Mouse (Mus musculus) midbrain, embryonic 15.5 days (tissue): Measurements from ENCODE around the gene Myom3. TPM values are rescaled to one million over a fixed set of nuclear protein-coding genes. Genes with fewer than 3 reads are reported as not detected.
"Not testable (repeated sequence)": the region's sequence is repeated elsewhere in the genome, so short reads cannot be mapped to it uniquely, and the experiment has no call there.

Source experiments
- ATAC-seq: fragments of 200-750 bp; cut with Nextera tagmentation; replicated peaks from 2 replicates; pipeline ENCODE4 v1.8.0; 2017; ENCODE audit warnings: moderate TSS enrichment
- H3K27ac ChIP-seq: fragments of 300-500 bp; sonication (generic); 2 replicates; pipeline ENCODE4 v1.5.1; 2015; ENCODE audit warnings: mild to moderate bottlenecking, inconsistent platforms
- H3K27me3 ChIP-seq: fragments of 300-500 bp; sonication (generic); replicated peaks from 2 replicates; pipeline ENCODE4 v1.6.1; 2015; ENCODE audit warnings: inconsistent platforms
- H3K36me3 ChIP-seq: fragments of 300-500 bp; sonication (generic); replicated peaks from 2 replicates; pipeline ENCODE4 v1.6.1; 2015; ENCODE audit warnings: inconsistent platforms
- H3K4me1 ChIP-seq: fragments of 300-500 bp; sonication (generic); 2 replicates; pipeline ENCODE4 v1.6.1; 2015; ENCODE audit warnings: inconsistent platforms
- H3K4me2 ChIP-seq: fragments of 300-500 bp; sonication (generic); 2 replicates; pipeline ENCODE4 v1.6.1; 2015; ENCODE audit warnings: inconsistent platforms, mild to moderate bottlenecking, moderate library complexity
- H3K4me3 ChIP-seq: fragments of 300-500 bp; sonication (generic); 2 replicates; pipeline ENCODE4 v1.5.1; 2015; ENCODE audit warnings: mild to moderate bottlenecking, inconsistent platforms
- H3K9ac ChIP-seq: fragments of 300-500 bp; sonication (generic); 2 replicates; pipeline ENCODE4 v1.6.1; 2015; ENCODE audit warnings: mild to moderate bottlenecking, inconsistent platforms
- H3K9me3 ChIP-seq: fragments of 300-500 bp; sonication (generic); 2 replicates; pipeline ENCODE4 v1.6.1; 2016; ENCODE audit warnings: inconsistent platforms
- WGBS: fragments of 180-500 bp; shearing (Covaris S2); methylation state at CpG from one replicate; pipeline ENCODE4 v1.1.7; 2015; ENCODE audit warnings: mixed read lengths; 5-methylcytosine and 5-hydroxymethylcytosine counted together
- polyA plus RNA-seq: library from polyadenylated mRNA; unstranded; fragments of >200 nt; fragmentation: Nextera tagmentation; extraction: Ambion mirVana; gene quantifications from 2 replicates; pipeline ENCODE4 v1.2.1, GENCODE M21; 2015

Gene Myom3
- polyA plus RNA-seq, result 0.27 and 0.70 TPM in 2 replicates

DNA sequence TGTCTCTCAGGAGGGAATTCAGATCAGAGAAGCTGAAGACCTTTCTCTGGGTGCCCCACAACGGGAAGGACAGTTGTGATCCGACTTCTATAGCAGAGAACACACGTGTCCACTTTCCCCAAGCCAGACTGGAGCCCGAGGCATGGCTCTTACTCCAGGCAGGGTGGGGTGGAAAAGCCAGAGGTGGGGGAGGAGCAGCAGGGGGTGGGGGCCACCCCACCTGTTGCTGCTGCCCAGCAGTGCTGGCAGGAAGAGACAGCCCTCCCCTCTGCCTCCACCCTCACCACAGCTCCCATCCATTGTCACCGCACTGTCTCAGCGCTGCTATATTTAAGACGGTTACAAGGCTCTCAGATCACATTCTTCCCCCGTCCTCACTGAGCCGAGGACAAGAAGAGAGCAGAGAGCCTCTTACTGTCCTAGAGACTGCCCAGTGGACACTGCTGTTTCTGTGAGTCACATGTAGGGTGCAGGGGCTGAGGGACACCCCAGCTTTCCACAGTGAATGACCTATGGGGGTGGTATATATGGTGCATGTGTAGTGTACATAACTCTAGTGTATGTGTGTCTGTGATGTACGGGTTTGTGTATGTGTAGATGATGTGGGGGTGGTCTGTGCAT is at the start of gene Myom3:
TSS of gene Myom3 (plus strand) at position 360 of the 621 bp plus-strand sequence.
- H3K4me3 ChIP-seq, result no peak within 1 kb of the TSS
- H3K36me3 ChIP-seq, result no peaks in the 10 kb centered on the region
- H3K9me3 ChIP-seq, result no peaks in the 10 kb centered on the region
- WGBS, result 66% methylated on average over 10 of the region's 10 CpGs
- H3K27ac ChIP-seq, result no peak within 1 kb of the TSS
- no peak within 1 kb of the TSS for H3K9ac ChIP-seq
- no peak for ATAC-seq
- no peaks in the 10 kb centered on the region for H3K27me3 ChIP-seq
- no peak within 1 kb of the TSS for H3K4me2 ChIP-seq
- H3K4me1 ChIP-seq, result peaks cover 5% of the 10 kb centered on the region

GRCm38 (mm10) chr4:135710392-135710791 is 49.1 kb upstream of the Myom3 start:
- 84% methylated on average over 3 of the region's 3 CpGs for WGBS
- H3K36me3 ChIP-seq, result no peaks in the 10 kb centered on the region
- no peaks in the 10 kb centered on the region for H3K9me3 ChIP-seq
- H3K27me3 ChIP-seq, result 0 out of 2 replicates have a peak, but pooled peaks cover 4% of the 10 kb centered on the region
- ATAC-seq, result no peak
- H3K9ac ChIP-seq, result no peak overlapping the region
- H3K4me3 ChIP-seq, result no peak overlapping the region
- no peaks in the 10 kb centered on the region for H3K4me1 ChIP-seq
- H3K27ac ChIP-seq, result no peak overlapping the region
- H3K4me2 ChIP-seq, result no peak overlapping the region

- no peaks in the 10 kb centered on the region for H3K36me3 ChIP-seq
- H3K4me2 ChIP-seq, result no peak overlapping the region
- H3K9me3 ChIP-seq, result no peaks in the 10 kb centered on the region
- WGBS, result 94% methylated on average over 8 of the region's 8 CpGs
- no peak overlapping the region for H3K4me3 ChIP-seq
- no peak overlapping the region for H3K27ac ChIP-seq
- no peaks in the 10 kb centered on the region for H3K4me1 ChIP-seq
- no peak for ATAC-seq
- no peaks in the 10 kb centered on the region for H3K27me3 ChIP-seq
- no peak overlapping the region for H3K9ac ChIP-seq
These were observed 44.7 kb upstream of the Myom3 start for GRCm38 (mm10) chr4:135714776-135715175.

DNA sequence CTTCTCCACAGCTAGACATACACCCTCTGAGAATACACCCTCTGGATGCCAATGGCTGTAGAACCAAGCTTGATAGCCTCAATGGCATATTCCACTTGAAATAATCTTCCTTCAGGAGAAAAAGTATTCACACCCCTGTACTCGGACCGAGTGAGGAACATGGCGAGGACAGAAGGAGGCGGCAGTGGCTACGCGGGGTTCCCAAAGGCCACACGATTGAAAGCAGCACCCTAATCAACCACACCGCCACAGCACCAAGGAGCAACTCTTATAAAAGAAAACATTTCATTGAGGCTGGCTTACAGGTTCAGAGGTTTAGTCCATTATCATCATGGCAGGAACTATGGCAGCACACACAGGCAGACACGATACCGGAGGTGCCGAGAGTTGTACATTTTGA is 43.1 kb upstream of the Myom3 start:
- not testable (repeated sequence) for H3K9ac ChIP-seq, ATAC-seq, H3K9me3 ChIP-seq, H3K27ac ChIP-seq, H3K27me3 ChIP-seq, H3K4me1 ChIP-seq, H3K36me3 ChIP-seq, H3K4me3 ChIP-seq, H3K4me2 ChIP-seq
- 95% methylated on average over 11 of the region's 11 CpGs for WGBS

DNA sequence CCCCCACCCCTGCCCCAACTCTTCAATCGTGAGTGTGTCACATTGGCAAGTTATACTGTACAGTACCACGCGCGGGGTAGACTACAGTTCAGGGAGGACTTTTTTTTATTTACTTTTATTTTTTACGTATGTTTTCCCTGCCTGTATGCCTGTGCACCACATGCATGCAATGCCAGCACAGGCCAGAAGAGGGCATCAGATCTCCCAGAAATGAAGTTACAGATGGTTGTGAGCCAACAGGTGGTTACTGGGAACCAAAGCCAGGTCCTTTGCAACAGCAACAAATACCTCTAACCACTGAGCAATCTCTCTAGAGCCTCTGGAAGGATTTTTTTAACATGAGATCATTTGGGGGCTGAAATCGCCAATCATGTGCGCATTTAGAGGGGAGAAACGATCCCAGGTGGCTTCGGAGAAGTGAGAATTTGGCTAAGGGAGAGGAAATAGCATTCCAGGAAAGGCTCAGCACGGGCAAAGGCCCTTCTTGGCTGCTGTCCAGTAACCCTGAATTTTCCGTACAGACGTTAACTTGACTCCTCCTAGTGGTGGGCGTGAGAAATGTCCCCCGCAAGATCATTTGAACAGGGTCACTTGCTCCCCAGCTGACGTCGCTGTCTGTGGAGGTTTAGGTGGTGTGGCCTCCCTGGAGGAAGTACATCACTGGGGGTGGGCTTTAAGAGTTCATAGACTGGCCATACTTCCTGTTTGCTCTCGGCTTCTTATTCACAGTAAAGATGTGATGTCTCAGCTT is 36.8 kb upstream of the Myom3 start:
- ATAC-seq, result no peak
- Histone ChIP-seq H3K4me2 (no peak overlapping the region), H3K36me3 (no peaks in the 10 kb centered on the region), H3K27me3 (no peaks in the 10 kb centered on the region), H3K4me3 (no peak overlapping the region), H3K9me3 (no peaks in the 10 kb centered on the region), H3K9ac (no peak overlapping the region), H3K27ac (no peak overlapping the region), H3K4me1 (no peaks in the 10 kb centered on the region)
- 73% methylated on average over 17 of the region's 17 CpGs for WGBS

DNA sequence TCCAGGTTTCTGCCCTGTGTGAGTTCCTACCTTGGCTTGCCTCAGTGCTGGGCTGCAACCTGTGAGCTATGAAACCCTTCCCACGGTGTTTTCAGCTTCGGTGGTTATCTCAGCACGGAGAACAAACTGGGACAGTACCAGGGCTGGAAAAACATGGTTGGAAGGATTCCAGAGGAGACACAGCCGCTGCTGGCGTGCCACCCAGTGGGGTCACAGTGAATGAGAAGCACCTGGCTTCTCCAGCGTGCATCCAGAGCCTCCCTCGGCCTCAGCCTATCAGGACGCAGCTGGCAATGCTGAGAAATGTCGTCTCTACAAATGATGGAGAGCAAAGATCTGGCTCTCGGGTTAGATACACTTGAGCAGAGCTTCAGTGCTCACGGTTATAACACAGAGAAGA is 33.1 kb upstream of the Myom3 start:
- 82% methylated on average over 11 of the region's 11 CpGs for WGBS

DNA sequence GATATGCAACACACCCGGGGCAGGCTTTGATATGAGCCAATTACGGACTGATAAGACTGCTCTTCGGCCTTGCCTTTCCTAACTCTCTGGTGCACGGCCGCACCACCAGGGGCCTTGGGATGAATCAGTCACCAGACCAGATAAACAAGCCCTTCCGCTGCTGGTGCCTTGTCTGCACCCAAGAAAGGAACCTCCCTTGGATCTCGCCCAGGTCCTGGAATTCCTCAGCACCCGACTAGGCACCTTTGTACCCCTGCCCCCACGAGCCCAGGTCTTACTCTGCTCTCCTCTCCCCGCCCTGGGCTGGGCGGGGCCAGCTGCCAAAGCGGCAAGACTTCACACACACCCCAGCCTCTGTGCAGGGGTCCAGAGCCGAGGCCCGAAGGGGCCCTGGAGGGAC is 31.7 kb upstream of the Myom3 start, which contains the start of gene Il22ra1:
TSS of gene Il22ra1 (plus strand) at position 356 of the 400 bp plus-strand sequence.
- no peak for ATAC-seq
- no peaks in the 10 kb centered on the region for H3K36me3 ChIP-seq
- H3K9me3 ChIP-seq, result no peaks in the 10 kb centered on the region
- H3K27ac ChIP-seq, result no peak within 1 kb of the TSS
- H3K27me3 ChIP-seq, result no peaks in the 10 kb centered on the region
- 60% methylated on average over 14 of the region's 14 CpGs for WGBS
- H3K4me1 ChIP-seq, result no peaks in the 10 kb centered on the region
- H3K9ac ChIP-seq, result no peak within 1 kb of the TSS
- no peak within 1 kb of the TSS for H3K4me3 ChIP-seq
- no peak within 1 kb of the TSS for H3K4me2 ChIP-seq

More for the DNA sequence above, 33.1 kb upstream of the Myom3 start:
- Histone ChIP-seq H3K36me3 (no peaks in the 10 kb centered on the region), H3K27me3 (no peaks in the 10 kb centered on the region), H3K9me3 (no peaks in the 10 kb centered on the region), H3K4me2 (no peak overlapping the region), H3K9ac (no peak overlapping the region), H3K4me1 (no peaks in the 10 kb centered on the region), H3K4me3 (no peak overlapping the region), H3K27ac (no peak overlapping the region)
- ATAC-seq, result no peak

DNA sequence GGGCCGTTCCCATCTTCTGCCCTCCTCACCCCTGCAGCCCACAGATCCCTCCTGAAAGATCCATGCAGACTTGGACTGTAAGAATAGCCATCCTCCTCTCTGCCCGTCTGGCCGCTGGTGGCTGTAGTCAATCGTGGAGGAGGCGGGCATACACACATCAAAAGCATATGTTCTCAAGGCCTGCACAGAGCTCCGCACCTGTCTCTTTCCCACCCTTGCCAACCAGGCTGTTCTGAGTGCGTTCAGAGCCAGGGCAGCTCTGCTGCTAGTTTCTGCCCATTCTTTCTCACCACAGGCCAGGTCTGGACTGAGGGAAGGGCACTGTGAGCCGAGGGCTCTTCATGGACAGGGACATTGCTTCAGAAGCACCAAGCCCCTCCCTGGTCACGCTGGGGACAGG is 29.3 kb upstream of the Myom3 start:
- ATAC-seq, result no peak
- H3K27me3 ChIP-seq, result no peaks in the 10 kb centered on the region
- 82% methylated on average over 9 of the region's 9 CpGs for WGBS

DNA sequence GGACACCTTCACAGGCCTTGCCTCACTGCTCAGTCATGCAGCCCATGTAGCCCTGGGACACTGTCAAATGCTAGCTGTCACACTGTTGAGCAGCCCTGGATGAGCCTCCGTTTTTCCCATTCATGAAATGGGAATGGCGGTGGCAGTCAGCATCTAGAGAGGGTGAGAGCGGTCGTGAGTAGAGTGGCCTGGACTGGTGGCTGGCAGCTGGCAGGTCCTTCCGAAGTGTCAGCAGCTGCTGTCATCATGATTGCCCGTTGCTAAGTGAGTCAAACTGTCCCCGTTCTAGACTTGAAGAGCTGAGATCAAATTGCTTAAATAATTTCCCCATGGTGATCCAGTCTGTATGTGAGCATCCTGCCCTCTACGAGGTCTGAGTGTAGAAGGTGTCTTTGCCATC is 28.6 kb upstream of the Myom3 start:
- Histone ChIP-seq H3K27ac (no peak overlapping the region), H3K4me1 (no peaks in the 10 kb centered on the region), H3K9ac (no peak overlapping the region), H3K36me3 (no peaks in the 10 kb centered on the region), H3K4me2 (no peak overlapping the region), H3K27me3 (no peaks in the 10 kb centered on the region), H3K9me3 (no peaks in the 10 kb centered on the region), H3K4me3 (no peak overlapping the region)
- ATAC-seq, result no peak
- WGBS, result 76% methylated on average over 8 of the region's 8 CpGs

More for the DNA sequence above, 29.3 kb upstream of the Myom3 start:
- H3K4me2 ChIP-seq, result no peak overlapping the region
- H3K27ac ChIP-seq, result no peak overlapping the region
- no peaks in the 10 kb centered on the region for H3K36me3 ChIP-seq
- H3K4me1 ChIP-seq, result no peaks in the 10 kb centered on the region
- H3K9ac ChIP-seq, result no peak overlapping the region
- no peak overlapping the region for H3K4me3 ChIP-seq
- no peaks in the 10 kb centered on the region for H3K9me3 ChIP-seq

GRCm38 (mm10) chr4:135733901-135734300 is 25.6 kb upstream of the Myom3 start:
- Histone ChIP-seq H3K9ac (no peak overlapping the region), H3K9me3 (no peaks in the 10 kb centered on the region), H3K27ac (no peak overlapping the region), H3K4me3 (no peak overlapping the region), H3K4me2 (no peak overlapping the region), H3K27me3 (no peaks in the 10 kb centered on the region), H3K4me1 (no peaks in the 10 kb centered on the region), H3K36me3 (no peaks in the 10 kb centered on the region)
- 98% methylated on average over 14 of the region's 14 CpGs for WGBS
- ATAC-seq, result no peak

DNA sequence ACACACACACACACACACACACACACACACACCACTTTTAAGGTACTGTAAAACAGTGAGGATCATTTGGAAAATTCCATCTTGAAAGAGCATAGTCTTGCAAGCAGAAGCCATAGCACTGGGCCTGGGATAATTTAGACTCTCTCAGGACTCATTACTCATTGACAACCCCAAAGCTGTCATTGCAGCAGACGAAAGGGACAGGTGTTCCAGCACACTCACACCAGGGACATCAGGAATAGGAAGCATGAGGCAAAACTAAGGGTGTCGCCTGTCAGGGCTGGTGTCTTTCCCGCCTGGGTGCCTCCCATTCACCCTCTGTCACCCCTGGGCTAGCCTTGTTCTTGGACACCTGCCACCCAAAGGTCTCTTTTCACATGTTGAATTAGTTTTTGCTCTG is 22.6 kb upstream of the Myom3 start:
- H3K9me3 ChIP-seq, result no peaks in the 10 kb centered on the region
- ATAC-seq, result no peak
- no peak overlapping the region for H3K4me3 ChIP-seq
- WGBS, result 90% methylated on average over 3 of the region's 3 CpGs
- no peak overlapping the region for H3K27ac ChIP-seq
- H3K27me3 ChIP-seq, result no peaks in the 10 kb centered on the region
- H3K36me3 ChIP-seq, result no peaks in the 10 kb centered on the region
- H3K4me2 ChIP-seq, result no peak overlapping the region
- H3K4me1 ChIP-seq, result no peaks in the 10 kb centered on the region
- no peak overlapping the region for H3K9ac ChIP-seq

GRCm38 (mm10) chr4:135738237-135738636 is 21.3 kb upstream of the Myom3 start:
- no peaks in the 10 kb centered on the region for H3K36me3 ChIP-seq
- H3K9me3 ChIP-seq, result no peaks in the 10 kb centered on the region
- no peak overlapping the region for H3K9ac ChIP-seq
- 65% methylated on average over 5 of the region's 5 CpGs for WGBS
- no peak for ATAC-seq
- H3K27me3 ChIP-seq, result no peaks in the 10 kb centered on the region
- no peak overlapping the region for H3K4me2 ChIP-seq
- H3K4me1 ChIP-seq, result no peaks in the 10 kb centered on the region
- H3K27ac ChIP-seq, result no peak overlapping the region
- H3K4me3 ChIP-seq, result no peak overlapping the region

DNA sequence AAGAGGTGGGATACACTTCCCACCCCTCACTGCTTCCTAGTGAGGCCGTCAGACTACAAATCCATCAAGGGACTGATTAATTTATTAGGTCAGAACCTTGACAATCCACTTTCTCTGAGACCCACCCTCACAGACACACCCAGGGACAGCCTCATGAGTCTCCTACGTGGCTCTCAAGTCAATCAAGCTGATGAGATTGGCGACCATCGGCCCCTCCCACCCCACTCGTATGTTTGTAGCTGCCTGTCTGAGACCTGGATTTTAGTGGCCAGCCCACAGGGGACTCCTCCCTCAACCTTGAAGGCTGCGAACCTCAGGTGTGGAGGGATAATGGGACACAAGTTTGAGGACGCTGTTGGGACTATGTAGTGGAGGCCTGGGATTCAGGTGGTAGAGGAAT is 20.4 kb upstream of the Myom3 start:
- Histone ChIP-seq H3K9me3 (no peaks in the 10 kb centered on the region), H3K4me2 (no peak overlapping the region), H3K4me1 (no peaks in the 10 kb centered on the region), H3K9ac (no peak overlapping the region), H3K27ac (no peak overlapping the region), H3K4me3 (no peak overlapping the region), H3K27me3 (no peaks in the 10 kb centered on the region), H3K36me3 (no peaks in the 10 kb centered on the region)
- WGBS, result 67% methylated on average over 7 of the region's 7 CpGs
- no peak for ATAC-seq
